Mouse (Mus musculus) fibroblast of lung, adult 2 months (primary cell): ENCODE measurements at regions not wholly inside any gene's neighbourhood (a gene's known extent, or its start where the extent isn't known, plus 50 kb on each side); places are given as distances from the start of the nearest gene placed in this dataset.
"Not testable (repeated sequence)": the region's sequence is repeated elsewhere in the genome, so short reads cannot be mapped to it uniquely, and the experiment has no call there.

Source experiments
- DNase-seq: peaks from one replicate; pipeline ENCODE4 v3.0.0-alpha.2; 2011; ENCODE audit warnings: low read depth

- not testable (repeated sequence) for DNase-seq
These were observed 77.9 kb downstream of the Tcp10c start for GRCm38 (mm10) chr17:13432256-13432655.

- not testable (repeated sequence) for DNase-seq
These were observed 79.8 kb downstream of the Tcp10c start for GRCm38 (mm10) chr17:13434146-13434545.

- DNase-seq, result not testable (repeated sequence)
These were observed 84.4 kb downstream of the Tcp10c start for GRCm38 (mm10) chr17:13438790-13439189.

GRCm38 (mm10) chr17:13440708-13441530 lies 86.5 kb downstream of the Tcp10c start:
- peak; percentile 15 for DNase-seq

GRCm38 (mm10) chr17:13442229-13442628 lies 87.9 kb downstream of the Tcp10c start:
- DNase-seq, result not testable (repeated sequence)

- DNase-seq, result not testable (repeated sequence)
These were observed 102.7 kb downstream of the Tcp10c start for GRCm38 (mm10) chr17:13456869-13457600.

GRCm38 (mm10) chr17:13457942-13458341 lies 103.6 kb downstream of the Tcp10c start:
- not testable (repeated sequence) for DNase-seq

GRCm38 (mm10) chr17:13458814-13459213 lies 104.4 kb downstream of the Tcp10c start:
- DNase-seq, result not testable (repeated sequence)

GRCm38 (mm10) chr17:13462663-13463062 lies 108.3 kb downstream of the Tcp10c start:
- DNase-seq, result not testable (repeated sequence)

GRCm38 (mm10) chr17:13465822-13466221 lies 111.5 kb downstream of the Tcp10c start:
- DNase-seq, result not testable (repeated sequence)

- not testable (repeated sequence) for DNase-seq
These were observed 115.6 kb downstream of the Tcp10c start for GRCm38 (mm10) chr17:13469867-13470380.

- DNase-seq, result peak; percentile 43
These were observed 118.2 kb downstream of the Tcp10c start for GRCm38 (mm10) chr17:13472460-13473062.

- DNase-seq, result peak; percentile 66
These were observed 120.1 kb downstream of the Tcp10c start for GRCm38 (mm10) chr17:13474310-13475094.

GRCm38 (mm10) chr17:13478866-13479571 lies 124.6 kb downstream of the Tcp10c start:
- peak; percentile 52 for DNase-seq

GRCm38 (mm10) chr17:13479572-13480063 lies 125.2 kb downstream of the Tcp10c start:
- DNase-seq, result peak; percentile 61

- no peak for DNase-seq
These were observed 127.2 kb downstream of the Tcp10c start for GRCm38 (mm10) chr17:13481445-13482085.

- DNase-seq, result no peak
These were observed 127.8 kb downstream of the Tcp10c start for GRCm38 (mm10) chr17:13482136-13482535.

- no peak for DNase-seq
These were observed 133.2 kb downstream of the Tcp10c start for GRCm38 (mm10) chr17:13487291-13488215.
